Mouse (Mus musculus) thymus, adult 2 months (tissue): ENCODE results near the gene 2810408A11Rik.

Source experiments
- CTCF ChIP-seq: fragments of 200-500 bp; IDR thresholded peaks from 2 replicates; pipeline ENCODE4 v1.5.1; 2012; ENCODE audit warnings: mild to moderate bottlenecking, control low read depth, low read length, moderate library complexity, borderline replicate concordance; ENCODE audit not compliant: control insufficient read depth, poor library complexity, insufficient read depth; ENCODE audit errors: extremely low read depth
- POLR2A ChIP-seq: fragments of 200-500 bp; IDR thresholded peaks from 2 replicates; pipeline ENCODE4 v1.6.1; 2012; ENCODE audit warnings: mild to moderate bottlenecking, low read length, control low read depth, moderate library complexity; ENCODE audit not compliant: control insufficient read depth, poor library complexity, insufficient read depth; ENCODE audit errors: extremely low read depth

DNA sequence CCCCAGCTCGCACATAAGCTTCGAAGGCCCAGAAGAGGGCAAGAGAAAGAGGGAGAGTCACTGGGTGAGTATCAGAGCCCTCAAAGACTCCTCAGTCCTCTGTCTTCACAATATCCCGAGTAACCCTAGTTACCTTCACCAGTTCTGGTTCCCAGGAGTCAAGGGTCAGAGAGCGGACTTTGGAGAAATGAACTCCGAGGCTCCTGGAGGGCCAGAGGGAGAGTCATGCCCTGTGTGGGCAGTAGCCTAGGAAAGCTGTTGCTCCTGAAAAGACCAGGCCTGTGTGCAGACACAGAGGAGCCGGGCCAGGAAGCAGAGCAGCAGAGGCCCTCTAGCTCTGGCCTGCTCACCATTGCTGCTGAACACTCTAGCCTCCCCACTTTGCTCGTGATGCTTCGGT, 16.1 kb downstream of the 2810408A11Rik start:
- no peak for TF ChIP-seq CTCF
- TF ChIP-seq POLR2A, result no peak
